8 mouse cellular contexts compared by ENCODE assay signal in genomic region chr15:98389796-98390195, GRCm38 (mm10). TPM values are rescaled to one million over a fixed set of nuclear protein-coding genes. Genes with fewer than 3 reads are reported as not detected.
DNase-seq lines count a peak whose midpoint lies in the region; ATAC-seq lines count a peak whose summit lies in the region.

No protein-coding gene starts in this region.

- peaks cover 4% of the 10 kb centered on the region; the same call in 1 of the 2 replicates for H3K9me3 ChIP-seq in forebrain, embryonic 10.5 days
- no peaks in the 10 kb centered on the region for H3K9me3 ChIP-seq in forebrain, embryonic 15.5 days
- H3K9me3 ChIP-seq in midbrain, embryonic 13.5 days: no peaks in the 10 kb centered on the region

- WGBS in forebrain, embryonic 10.5 days: 38% methylated on average over 7 of the region's 7 CpGs
- 29% methylated on average over 7 of the region's 7 CpGs for WGBS in forebrain, embryonic 15.5 days
- WGBS in midbrain, embryonic 13.5 days: 28% methylated on average over 7 of the region's 7 CpGs

- H3K27ac ChIP-seq in forebrain, embryonic 10.5 days: no peak overlapping the region
- no peak overlapping the region for H3K27ac ChIP-seq in forebrain, embryonic 15.5 days (replicated peaks)
- no peak overlapping the region for H3K27ac ChIP-seq in midbrain, embryonic 13.5 days

- H3K4me1 ChIP-seq in forebrain, embryonic 10.5 days: no peaks in the 10 kb centered on the region
- no peaks in the 10 kb centered on the region for H3K4me1 ChIP-seq in forebrain, embryonic 15.5 days
- no peaks in the 10 kb centered on the region for H3K4me1 ChIP-seq in midbrain, embryonic 13.5 days (replicated peaks)

- ATAC-seq in forebrain, embryonic 15.5 days (replicated peaks): no peak
- ATAC-seq in midbrain, embryonic 13.5 days: peak; percentile 40; the same call in 1 of the 2 replicates

- H3K36me3 ChIP-seq in forebrain, embryonic 10.5 days (replicated peaks): no peaks in the 10 kb centered on the region
- H3K36me3 ChIP-seq in forebrain, embryonic 15.5 days: no peaks in the 10 kb centered on the region
- no peaks in the 10 kb centered on the region for H3K36me3 ChIP-seq in midbrain, embryonic 13.5 days

- H3K9ac ChIP-seq in forebrain, embryonic 15.5 days (replicated peaks): no peak overlapping the region
- no peak overlapping the region for H3K9ac ChIP-seq in midbrain, embryonic 13.5 days (replicated peaks)

- H3K4me2 ChIP-seq in forebrain, embryonic 15.5 days (replicated peaks): no peak overlapping the region
- H3K4me2 ChIP-seq in midbrain, embryonic 13.5 days (replicated peaks): no peak overlapping the region

- no peaks in the 10 kb centered on the region for H3K27me3 ChIP-seq in forebrain, embryonic 10.5 days (ENCODE audit: poor library complexity, severe bottlenecking)
- H3K27me3 ChIP-seq in forebrain, embryonic 15.5 days: no peaks in the 10 kb centered on the region
- H3K27me3 ChIP-seq in midbrain, embryonic 13.5 days: no peaks in the 10 kb centered on the region

- peak; percentile 75 for DNase-seq in forebrain, embryonic 10.5 days (ENCODE audit: extremely low spot score, low spot score)
- peak; percentile 28 for DNase-seq in cerebellum, adult 11 months
- peak; percentile 25 to 66 for DNase-seq in frontal cortex, postnatal 10 days (ENCODE audit: low spot score in 2 of 2)
- peak; percentile 55 for DNase-seq in induced T-regulatory cell, adult 2 months (ENCODE audit: low read depth)
- peak; percentile 74 to 78 for DNase-seq in left cerebral cortex, adult 18-20 months (ENCODE audit: low spot score in 2 of 2)
- DNase-seq in spleen, postnatal 10 days (ENCODE audit: low spot score in 2 of 2): peak; percentile 9 to 63

- H3K4me3 ChIP-seq in forebrain, embryonic 10.5 days: no peak overlapping the region
- H3K4me3 ChIP-seq in forebrain, embryonic 15.5 days: no peak overlapping the region
- no peak overlapping the region for H3K4me3 ChIP-seq in midbrain, embryonic 13.5 days (replicated peaks)

RNA-seq across cellular contexts. Expression of gene Olfr283, which starts 9.1 kb away (rescaled TPM):
- not detected in 2 replicates for polyA plus RNA-seq in forebrain, embryonic 10.5 days (2016; fragmentation: Nextera tagmentation; extraction: Ambion mirVana)
- polyA plus RNA-seq in forebrain, embryonic 15.5 days (2015; fragmentation: Nextera tagmentation; extraction: Ambion mirVana): not detected in 2 replicates
- not detected for total RNA-seq in left cerebral cortex, adult 18-20 months (2021)
- not detected in 2 replicates for polyA plus RNA-seq in midbrain, embryonic 13.5 days (2015; fragmentation: Nextera tagmentation; extraction: Ambion mirVana)

RNA-seq across cellular contexts. Expression of gene Olfr282, which starts 41.2 kb away (rescaled TPM):
- not detected in 2 replicates for polyA plus RNA-seq in forebrain, embryonic 10.5 days (2016; fragmentation: Nextera tagmentation; extraction: Ambion mirVana)
- not detected in 2 replicates for polyA plus RNA-seq in forebrain, embryonic 15.5 days (2015; fragmentation: Nextera tagmentation; extraction: Ambion mirVana)
- total RNA-seq in left cerebral cortex, adult 18-20 months (2021): not detected
- not detected in 2 replicates for polyA plus RNA-seq in midbrain, embryonic 13.5 days (2015; fragmentation: Nextera tagmentation; extraction: Ambion mirVana)

RNA-seq across cellular contexts. Expression of gene Olfr284, which starts 49.0 kb away (rescaled TPM):
- polyA plus RNA-seq in forebrain, embryonic 10.5 days (2016; fragmentation: Nextera tagmentation; extraction: Ambion mirVana): not detected in 2 replicates
- not detected in 2 replicates for polyA plus RNA-seq in forebrain, embryonic 15.5 days (2015; fragmentation: Nextera tagmentation; extraction: Ambion mirVana)
- total RNA-seq in left cerebral cortex, adult 18-20 months (2021): not detected
- polyA plus RNA-seq in midbrain, embryonic 13.5 days (2015; fragmentation: Nextera tagmentation; extraction: Ambion mirVana): not detected in 2 replicates
